Mouse (Mus musculus): ENCODE data around the gene Stat6. TPM values are rescaled to one million over a fixed set of nuclear protein-coding genes. Genes with fewer than 3 reads are reported as not detected.
A peak's percentile ranks its signal among the peaks of the same experiment; 100 is the strongest.

Gene Stat6
- polyA plus RNA-seq, 1 experiment from 2014 or later: 6.0 TPM

DNA sequence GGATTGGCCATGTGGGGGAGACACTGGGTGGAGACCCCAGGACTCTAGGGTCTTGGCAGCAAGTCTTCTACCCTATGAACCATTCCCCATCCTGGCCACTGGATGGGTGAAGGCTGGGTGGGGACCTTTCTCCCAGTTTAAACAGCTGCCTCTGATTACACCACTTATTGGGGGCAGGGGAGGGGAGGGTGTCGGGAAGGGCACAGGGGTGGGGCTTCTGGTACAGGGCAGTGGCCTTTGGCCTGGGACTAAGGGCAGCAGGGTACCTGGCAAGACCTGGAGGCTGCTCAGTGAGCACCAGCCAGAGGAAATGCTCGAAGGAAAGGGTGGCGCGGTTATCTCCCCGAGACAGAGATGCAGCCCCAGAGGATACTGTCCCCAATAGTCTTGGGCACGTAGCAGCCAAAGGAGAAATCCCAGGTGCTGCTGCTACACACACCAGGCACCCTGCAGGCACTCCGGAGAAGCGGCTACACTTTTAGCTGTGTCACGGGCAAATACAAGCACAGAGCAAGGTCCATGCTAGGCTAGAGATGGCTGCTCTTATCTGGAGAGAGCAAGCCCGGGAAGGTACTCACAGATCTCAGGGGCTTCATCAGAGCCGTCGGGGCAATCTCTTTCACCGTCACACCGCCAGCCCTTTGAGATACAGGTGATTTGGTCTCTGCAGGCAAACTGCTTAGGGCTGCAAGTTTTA is 30.6 kb upstream of the Stat6 start:
- 92% methylated on average over 14 of the region's 14 CpGs for WGBS
- no peak overlapping the region for H3K4me3 ChIP-seq (ENCODE audit: low read length)
- peaks cover 32% of the 10 kb centered on the region for H3K4me1 ChIP-seq (ENCODE audit: control insufficient read depth, insufficient read depth, low read depth, low read length)
- peaks cover 31% of the 10 kb centered on the region for H3K36me3 ChIP-seq (ENCODE audit: control insufficient read depth, insufficient read depth, low read length)
- ATAC-seq: no peak
- H3K9me3 ChIP-seq (ENCODE audit: control insufficient read depth, low read length): no peaks in the 10 kb centered on the region
- no peaks in the 10 kb centered on the region for H3K27me3 ChIP-seq (replicated peaks; ENCODE audit: control insufficient read depth, insufficient read depth, low read length)
- no peak overlapping the region for H3K4me2 ChIP-seq (ENCODE audit: low read length)
- no peak overlapping the region for H3K9ac ChIP-seq (ENCODE audit: low read depth, low read length)
- H3K27ac ChIP-seq (ENCODE audit: low read depth, low read length): no peak overlapping the region

- H3K4me2 ChIP-seq (ENCODE audit: low read length): peak overlapping the region; percentile 20
Observed at GRCm38 (mm10) chr10:127614236-127615033, 28.4 kb upstream of the Stat6 start.

GRCm38 (mm10) chr10:127615034-127615374 is 27.8 kb upstream of the Stat6 start:
- Histone ChIP-seq H3K27ac (ENCODE audit: low read depth, low read length) (peak overlapping the region; percentile 71), H3K9ac (ENCODE audit: low read depth, low read length) (no peak overlapping the region), H3K36me3 (ENCODE audit: control insufficient read depth, insufficient read depth, low read length) (peaks cover 23% of the 10 kb centered on the region), H3K9me3 (ENCODE audit: control insufficient read depth, low read length) (no peaks in the 10 kb centered on the region), H3K27me3 (replicated peaks; ENCODE audit: control insufficient read depth, insufficient read depth, low read length) (no peaks in the 10 kb centered on the region), H3K4me1 (ENCODE audit: control insufficient read depth, insufficient read depth, low read depth, low read length) (peaks cover 54% of the 10 kb centered on the region), H3K4me2 (ENCODE audit: low read length) (peak overlapping the region; percentile 20), H3K4me3 (ENCODE audit: low read length) (no peak overlapping the region)
- 25% methylated on average over 2 of the region's 2 CpGs for WGBS
- ATAC-seq: no peak

More at GRCm38 (mm10) chr10:127614236-127615033, 28.4 kb upstream of the Stat6 start:
- Histone ChIP-seq H3K27ac (ENCODE audit: low read depth, low read length) (peak overlapping the region; percentile 71), H3K27me3 (replicated peaks; ENCODE audit: control insufficient read depth, insufficient read depth, low read length) (no peaks in the 10 kb centered on the region), H3K36me3 (ENCODE audit: control insufficient read depth, insufficient read depth, low read length) (peaks cover 26% of the 10 kb centered on the region), H3K4me1 (ENCODE audit: control insufficient read depth, insufficient read depth, low read depth, low read length) (peaks cover 54% of the 10 kb centered on the region), H3K9me3 (ENCODE audit: control insufficient read depth, low read length) (no peaks in the 10 kb centered on the region), H3K9ac (ENCODE audit: low read depth, low read length) (no peak overlapping the region), H3K4me3 (ENCODE audit: low read length) (no peak overlapping the region)
- peak; percentile 82 for ATAC-seq
- WGBS: 20% methylated on average over 12 of the region's 12 CpGs

GRCm38 (mm10) chr10:127615591-127615990 is 27.2 kb upstream of the Stat6 start:
- WGBS: 51% methylated on average over 3 of the region's 3 CpGs
- peaks cover 18% of the 10 kb centered on the region for H3K36me3 ChIP-seq (ENCODE audit: control insufficient read depth, insufficient read depth, low read length)
- no peaks in the 10 kb centered on the region for H3K27me3 ChIP-seq (replicated peaks; ENCODE audit: control insufficient read depth, insufficient read depth, low read length)
- peaks cover 54% of the 10 kb centered on the region for H3K4me1 ChIP-seq (ENCODE audit: control insufficient read depth, insufficient read depth, low read depth, low read length)
- 0 out of 2 replicates have a peak overlapping the region, but pooled peaks have one; percentile 29 for H3K9ac ChIP-seq (ENCODE audit: low read depth, low read length)
- peak overlapping the region; percentile 49 for H3K27ac ChIP-seq (ENCODE audit: low read depth, low read length)
- peak; percentile 46 for ATAC-seq
- no peak overlapping the region for H3K4me3 ChIP-seq (ENCODE audit: low read length)
- H3K9me3 ChIP-seq (ENCODE audit: control insufficient read depth, low read length): no peaks in the 10 kb centered on the region
- peak overlapping the region; percentile 1; the same call in 1 of the 2 replicates for H3K4me2 ChIP-seq (ENCODE audit: low read length)

DNA sequence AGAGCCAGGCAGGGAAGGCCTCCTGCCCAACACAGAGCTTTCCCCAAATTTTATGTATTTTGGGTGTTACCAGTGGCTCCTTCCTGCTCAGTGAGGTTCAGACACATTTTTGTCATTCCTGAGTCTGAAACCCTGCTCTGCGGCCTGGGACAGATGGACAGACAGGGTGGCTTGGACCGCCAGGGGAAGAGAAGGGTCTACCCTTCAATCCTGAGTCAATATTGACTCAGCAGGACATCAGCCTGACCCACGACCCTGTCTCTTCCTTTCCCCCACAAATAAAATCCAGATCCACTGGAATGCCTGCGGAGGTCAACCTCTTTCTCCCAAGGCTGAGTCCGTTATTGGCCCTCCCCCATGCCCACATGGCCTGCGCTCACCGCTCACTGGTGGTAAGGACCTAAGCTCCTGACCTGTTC is 26.5 kb upstream of the Stat6 start:
- Histone ChIP-seq H3K9ac (ENCODE audit: low read depth, low read length) (no peak overlapping the region), H3K27ac (ENCODE audit: low read depth, low read length) (peak overlapping the region; percentile 49), H3K36me3 (ENCODE audit: control insufficient read depth, insufficient read depth, low read length) (peaks cover 13% of the 10 kb centered on the region), H3K4me1 (ENCODE audit: control insufficient read depth, insufficient read depth, low read depth, low read length) (peaks cover 54% of the 10 kb centered on the region), H3K27me3 (replicated peaks; ENCODE audit: control insufficient read depth, insufficient read depth, low read length) (no peaks in the 10 kb centered on the region), H3K4me3 (ENCODE audit: low read length) (no peak overlapping the region), H3K9me3 (ENCODE audit: control insufficient read depth, low read length) (no peaks in the 10 kb centered on the region), H3K4me2 (ENCODE audit: low read length) (no peak overlapping the region; the same call in 1 of the 2 replicates)
- 42% methylated on average over 7 of the region's 7 CpGs for WGBS
- ATAC-seq: no peak

DNA sequence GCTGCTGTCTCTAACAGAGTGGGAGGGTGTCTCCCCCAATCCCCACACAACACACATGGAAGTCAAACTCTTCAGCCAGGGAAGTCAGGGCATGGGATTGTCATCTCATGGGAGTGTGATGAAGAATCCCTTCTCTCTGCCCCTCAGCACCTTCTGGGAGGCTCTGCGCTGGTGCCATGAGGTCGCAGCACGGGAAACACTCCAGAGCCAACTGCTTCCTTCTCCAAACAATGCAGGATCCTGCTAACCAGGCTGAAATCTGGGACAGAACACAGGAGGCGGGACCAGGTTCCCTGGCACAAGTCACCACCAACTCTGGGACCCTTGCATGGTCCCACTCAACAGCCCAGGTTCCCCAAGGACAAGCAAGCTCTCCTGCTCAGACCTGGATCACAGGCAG is 25.5 kb upstream of the Stat6 start:
- Histone ChIP-seq H3K4me2 (ENCODE audit: low read length) (peak overlapping the region; percentile 94), H3K36me3 (ENCODE audit: control insufficient read depth, insufficient read depth, low read length) (peaks cover 3% of the 10 kb centered on the region; the same call in 1 of the 2 replicates), H3K27me3 (replicated peaks; ENCODE audit: control insufficient read depth, insufficient read depth, low read length) (no peaks in the 10 kb centered on the region), H3K9me3 (ENCODE audit: control insufficient read depth, low read length) (no peaks in the 10 kb centered on the region), H3K4me3 (ENCODE audit: low read length) (no peak overlapping the region), H3K4me1 (ENCODE audit: control insufficient read depth, insufficient read depth, low read depth, low read length) (peaks cover 60% of the 10 kb centered on the region), H3K27ac (ENCODE audit: low read depth, low read length) (no peak overlapping the region), H3K9ac (ENCODE audit: low read depth, low read length) (peak overlapping the region; percentile 3; the same call in 1 of the 2 replicates)
- ATAC-seq: no peak
- WGBS: 58% methylated on average over 4 of the region's 4 CpGs

DNA sequence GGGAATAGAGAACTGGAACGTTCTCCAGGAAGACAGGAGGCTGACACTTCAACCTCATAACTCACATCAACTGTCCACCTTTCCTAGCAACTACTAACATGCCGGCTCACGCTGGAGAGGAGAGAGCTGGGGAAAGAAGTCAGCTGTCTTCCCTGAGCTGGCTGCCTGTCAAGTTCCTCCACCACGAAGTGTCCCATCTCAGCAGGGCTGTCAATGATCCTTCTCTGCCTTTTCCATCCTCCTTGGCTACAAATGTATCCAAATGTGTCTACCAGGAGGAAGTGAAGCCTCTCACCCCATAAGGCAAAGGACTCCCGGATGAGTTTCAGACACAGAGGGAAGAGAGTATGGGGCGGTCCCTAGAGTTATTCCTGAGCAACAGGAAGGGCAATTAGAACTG is 24.6 kb upstream of the Stat6 start:
- Histone ChIP-seq H3K9me3 (ENCODE audit: control insufficient read depth, low read length) (no peaks in the 10 kb centered on the region), H3K36me3 (ENCODE audit: control insufficient read depth, insufficient read depth, low read length) (no peaks in the 10 kb centered on the region), H3K27me3 (replicated peaks; ENCODE audit: control insufficient read depth, insufficient read depth, low read length) (no peaks in the 10 kb centered on the region), H3K27ac (ENCODE audit: low read depth, low read length) (no peak overlapping the region), H3K4me2 (ENCODE audit: low read length) (peak overlapping the region; percentile 94), H3K9ac (ENCODE audit: low read depth, low read length) (peak overlapping the region; percentile 87), H3K4me3 (ENCODE audit: low read length) (peak overlapping the region; percentile 75; the same call in 1 of the 2 replicates), H3K4me1 (ENCODE audit: control insufficient read depth, insufficient read depth, low read depth, low read length) (peaks cover 61% of the 10 kb centered on the region)
- ATAC-seq: no peak
- WGBS: 41% methylated on average over 6 of the region's 6 CpGs

DNA sequence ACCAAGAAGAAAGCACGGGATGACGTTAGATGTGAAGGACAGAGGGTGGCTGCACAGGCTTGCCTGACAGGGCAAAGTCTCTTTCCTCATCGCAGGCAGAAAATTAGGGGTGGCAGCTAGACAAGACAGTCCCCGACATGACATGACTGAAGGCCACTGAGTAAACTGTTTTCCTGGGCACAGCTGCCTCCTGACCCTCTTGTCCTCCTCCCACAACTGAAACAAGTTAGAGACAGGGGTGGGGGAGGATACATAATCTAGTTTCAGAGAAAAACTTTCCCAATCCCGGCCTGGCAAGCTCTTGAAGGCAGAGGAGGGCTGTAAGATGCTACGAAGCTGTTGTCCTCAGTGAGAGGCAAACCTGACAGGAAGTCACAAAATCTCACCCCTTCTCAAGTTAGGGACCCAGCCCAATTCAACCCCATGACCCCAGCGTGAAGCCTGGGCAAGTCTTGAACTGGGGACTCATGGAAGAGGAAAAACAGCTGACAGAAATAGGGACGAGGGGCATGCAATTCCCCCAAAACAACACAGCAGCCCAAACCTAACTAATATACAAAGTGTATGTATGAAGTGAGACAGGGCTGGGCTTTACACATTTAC is 23.6 kb upstream of the Stat6 start:
- Histone ChIP-seq H3K4me3 (ENCODE audit: low read length) (peak overlapping the region; percentile 75), H3K9me3 (ENCODE audit: control insufficient read depth, low read length) (no peaks in the 10 kb centered on the region), H3K4me1 (ENCODE audit: control insufficient read depth, insufficient read depth, low read depth, low read length) (peaks cover 56% of the 10 kb centered on the region), H3K4me2 (ENCODE audit: low read length) (peak overlapping the region; percentile 94), H3K27me3 (replicated peaks; ENCODE audit: control insufficient read depth, insufficient read depth, low read length) (no peaks in the 10 kb centered on the region), H3K36me3 (ENCODE audit: control insufficient read depth, insufficient read depth, low read length) (no peaks in the 10 kb centered on the region), H3K27ac (ENCODE audit: low read depth, low read length) (peak overlapping the region; percentile 84; the same call in 1 of the 2 replicates), H3K9ac (ENCODE audit: low read depth, low read length) (peak overlapping the region; percentile 87)
- WGBS: 21% methylated on average over 8 of the region's 8 CpGs
- no peak for ATAC-seq

- 1% methylated on average over 12 of the region's 12 CpGs for WGBS
Observed at GRCm38 (mm10) chr10:127619941-127620405, 22.8 kb upstream of the Stat6 start.

More at GRCm38 (mm10) chr10:127619941-127620405, 22.8 kb upstream of the Stat6 start:
- no peaks in the 10 kb centered on the region for H3K36me3 ChIP-seq (ENCODE audit: control insufficient read depth, insufficient read depth, low read length)
- H3K9ac ChIP-seq (ENCODE audit: low read depth, low read length): peak overlapping the region; percentile 87
- peaks cover 49% of the 10 kb centered on the region for H3K4me1 ChIP-seq (ENCODE audit: control insufficient read depth, insufficient read depth, low read depth, low read length)
- peak overlapping the region; percentile 84 for H3K27ac ChIP-seq (ENCODE audit: low read depth, low read length)
- H3K4me2 ChIP-seq (ENCODE audit: low read length): peak overlapping the region; percentile 94
- H3K27me3 ChIP-seq (replicated peaks; ENCODE audit: control insufficient read depth, insufficient read depth, low read length): no peaks in the 10 kb centered on the region
- no peaks in the 10 kb centered on the region for H3K9me3 ChIP-seq (ENCODE audit: control insufficient read depth, low read length)
- no peak for ATAC-seq
- H3K4me3 ChIP-seq (ENCODE audit: low read length): peak overlapping the region; percentile 75

Data from hindbrain, embryonic 16.5 days (tissue).